Mouse (Mus musculus): ENCODE data around the gene Dbnl.

- TF ChIP-seq CTCF (IDR thresholded peaks at IDR 0.05; ENCODE audit: borderline replicate concordance, control insufficient read depth, extremely low read depth, insufficient read depth, low read length, poor library complexity) (no peak), POLR2A (IDR thresholded peaks at IDR 0.05; ENCODE audit: control insufficient read depth, extremely low read depth, insufficient read depth, low read length, poor library complexity) (no peak)
These were observed 46.8 kb downstream of the Dbnl start for GRCm38 (mm10) chr11:5835057-5835456.

All from thymus, adult 2 months (tissue).